Mouse (Mus musculus): ENCODE measurements at regions not wholly inside any gene's neighbourhood (a gene's known extent, or its start where the extent isn't known, plus 50 kb on each side); places are given as distances from the start of the nearest gene placed in this dataset.

DNA sequence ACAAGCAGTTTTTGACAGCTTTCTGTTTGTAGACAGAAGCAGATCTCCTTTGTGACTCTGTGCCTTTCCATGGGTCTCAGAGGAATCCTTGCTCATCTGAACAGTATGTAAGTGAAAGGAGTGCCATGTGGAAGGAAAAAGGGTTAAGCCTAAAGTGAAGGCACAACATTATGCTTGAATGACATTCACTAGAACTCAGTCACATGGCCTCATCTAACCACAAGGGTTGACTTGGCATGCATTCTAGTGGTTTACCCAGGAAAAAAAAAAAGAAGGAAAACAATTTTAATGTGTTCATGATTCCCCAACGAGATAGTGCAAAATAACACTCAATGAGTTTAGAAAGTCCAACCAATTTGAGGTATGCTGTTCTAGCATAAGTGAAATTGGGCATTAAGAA is 414.6 kb downstream of the Adgrl2 start:
- no peak for DNase-seq (ENCODE audit: low spot score in 2 of 2)
- intact Hi-C loops (cut with DNase I) = no loop called here

DNA sequence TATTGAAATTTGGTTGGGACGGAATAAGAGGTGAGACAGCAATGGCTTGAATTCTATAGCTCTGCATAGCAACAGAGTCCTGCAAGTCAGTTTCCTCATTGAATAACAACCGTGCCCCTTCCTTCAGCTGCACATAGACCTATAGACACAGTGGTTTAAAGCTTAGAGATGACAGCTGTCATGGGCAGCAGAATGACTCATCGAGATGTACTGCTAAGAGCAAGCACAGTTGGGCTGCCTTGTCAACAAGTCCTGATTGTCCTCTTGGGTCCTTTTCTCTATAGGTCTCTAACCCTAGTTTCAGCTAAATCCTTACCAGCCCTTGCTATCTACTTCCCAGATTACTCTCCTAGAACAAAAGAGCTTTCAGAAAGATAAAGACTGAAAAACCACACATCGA is 417.9 kb downstream of the Adgrl2 start:
- intact Hi-C loops (cut with DNase I) = no loop called here
- DNase-seq (ENCODE audit: low spot score in 2 of 2) = no peak

DNA sequence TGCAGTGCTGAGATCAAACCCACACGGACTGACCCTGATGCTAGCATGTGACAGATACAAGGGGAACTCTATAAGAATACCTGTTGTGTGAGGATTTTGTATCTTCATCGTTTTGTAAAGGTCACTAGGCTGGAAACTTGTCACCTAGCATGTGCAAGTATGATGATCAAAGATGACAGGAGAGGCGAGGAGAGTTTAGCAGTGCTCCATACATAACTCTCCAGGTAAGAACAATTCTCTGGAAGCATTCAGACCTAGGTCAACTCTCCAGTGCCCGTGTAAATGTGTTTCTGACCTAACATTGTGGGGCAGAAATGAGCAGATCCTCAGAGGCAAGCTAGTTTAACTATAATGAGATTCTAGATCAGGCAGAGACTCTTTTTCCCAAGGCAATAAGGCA is 425.6 kb downstream of the Adgrl2 start:
- no peak for DNase-seq (ENCODE audit: low spot score in 2 of 2)
- intact Hi-C loops (cut with DNase I) = no loop called here

DNA sequence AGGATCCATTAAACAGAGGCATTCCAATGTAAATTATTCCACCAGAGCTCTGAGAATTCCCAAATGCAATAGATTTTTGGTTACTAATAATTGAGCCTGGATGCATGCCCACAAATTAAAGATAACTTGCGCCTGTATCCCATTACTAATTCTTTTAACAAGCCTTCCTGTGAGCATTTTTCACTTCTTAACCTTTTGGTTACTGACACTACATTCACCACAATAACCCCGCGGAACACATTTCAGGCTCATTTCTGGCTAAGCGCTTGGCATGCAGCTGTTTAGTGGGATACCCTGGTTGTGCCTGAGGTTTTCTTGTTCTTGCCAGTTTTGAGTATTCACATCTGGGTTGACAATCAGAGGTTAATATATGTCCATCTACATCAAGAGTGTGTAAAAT is 429.1 kb downstream of the Adgrl2 start:
- DNase-seq (ENCODE audit: low spot score in 2 of 2) = no peak
- intact Hi-C loops (cut with DNase I) = no loop called here

DNA sequence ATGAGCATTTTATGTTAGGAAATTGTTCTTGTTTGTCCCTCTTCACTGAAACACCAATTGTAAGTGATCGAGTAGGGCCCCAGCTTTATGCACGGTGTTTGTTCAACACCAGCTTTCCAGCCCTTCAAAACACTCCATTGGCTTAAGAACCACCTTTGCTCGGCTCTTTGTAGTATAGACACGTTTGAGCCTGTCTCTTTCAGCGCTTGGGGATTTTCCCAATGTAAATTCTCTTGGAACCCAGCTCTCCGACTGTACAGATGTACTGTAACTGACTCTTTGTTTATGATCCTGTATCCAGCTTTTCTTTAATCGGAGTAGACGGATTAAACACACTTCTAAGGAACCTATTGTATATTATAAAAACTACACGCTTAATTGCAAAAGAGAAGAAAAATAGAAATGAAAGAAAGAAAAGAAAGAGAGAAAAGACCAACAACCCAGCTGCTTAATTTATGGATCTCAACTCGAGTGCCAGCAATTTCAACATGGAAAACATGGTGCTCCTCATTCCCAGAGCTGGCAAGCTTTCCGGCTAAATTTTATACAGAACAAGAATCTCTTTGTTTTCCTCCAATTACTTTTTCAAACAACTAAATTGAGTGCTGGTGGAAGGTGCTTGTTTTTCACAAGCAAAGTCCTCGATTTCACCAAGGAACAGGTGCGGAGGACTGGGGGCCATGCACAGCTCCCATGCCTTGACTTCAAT is 430.4 kb downstream of the Adgrl2 start:
- intact Hi-C loops (cut with DNase I) = no loop called here
- no peak for DNase-seq (ENCODE audit: low spot score in 2 of 2)

DNA sequence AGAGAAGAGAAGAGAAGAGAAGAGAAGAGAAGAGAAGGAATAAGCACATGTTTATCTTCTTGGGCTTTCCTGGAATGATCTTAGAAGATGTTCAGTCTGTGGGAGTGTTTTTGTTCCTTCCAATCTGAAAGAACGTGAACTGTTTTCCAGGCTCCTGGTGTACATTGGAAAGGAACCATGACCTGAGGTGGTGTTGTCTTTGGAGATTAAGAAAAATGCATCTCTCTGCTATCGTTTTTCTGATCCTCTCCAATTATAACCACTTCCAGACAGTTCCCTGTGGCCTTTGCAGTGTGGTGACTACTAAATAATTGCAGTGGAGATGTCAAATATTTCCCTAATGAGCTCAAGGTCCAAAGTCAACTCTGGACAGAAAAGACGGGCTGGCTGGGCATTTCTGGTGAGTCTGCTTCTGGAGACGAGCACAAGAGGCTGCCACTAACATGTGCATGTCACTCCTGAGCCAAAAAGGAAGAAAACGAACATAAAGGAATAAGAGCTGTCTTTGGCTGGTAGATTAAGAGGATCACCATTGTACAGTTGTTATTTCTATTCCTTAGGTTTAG is 431.7 kb downstream of the Adgrl2 start:
- intact Hi-C loops (cut with DNase I) = no loop called here
- DNase-seq (ENCODE audit: low spot score in 2 of 2) = no peak

DNA sequence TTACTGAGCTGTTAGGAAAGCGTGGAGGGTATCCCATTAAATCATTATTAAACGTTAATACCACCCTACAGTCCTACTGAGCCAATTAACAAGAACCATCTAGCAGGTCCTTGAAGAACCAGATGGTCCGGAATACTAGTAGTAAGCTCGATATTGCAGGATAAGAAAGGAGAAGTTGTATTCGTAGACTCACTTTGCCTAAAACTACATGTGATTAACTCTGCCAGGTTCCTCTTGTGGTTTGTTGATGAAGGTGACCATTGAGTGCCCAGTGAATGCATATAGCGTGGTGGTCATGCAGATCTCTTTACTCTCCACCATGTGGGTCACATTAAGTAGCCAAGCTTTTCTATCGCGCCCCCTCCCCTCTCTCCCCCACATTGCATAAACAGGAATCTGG is 435.0 kb downstream of the Adgrl2 start:
- no peak for DNase-seq (ENCODE audit: low spot score in 2 of 2)
- intact Hi-C loops (cut with DNase I) = no loop called here

DNA sequence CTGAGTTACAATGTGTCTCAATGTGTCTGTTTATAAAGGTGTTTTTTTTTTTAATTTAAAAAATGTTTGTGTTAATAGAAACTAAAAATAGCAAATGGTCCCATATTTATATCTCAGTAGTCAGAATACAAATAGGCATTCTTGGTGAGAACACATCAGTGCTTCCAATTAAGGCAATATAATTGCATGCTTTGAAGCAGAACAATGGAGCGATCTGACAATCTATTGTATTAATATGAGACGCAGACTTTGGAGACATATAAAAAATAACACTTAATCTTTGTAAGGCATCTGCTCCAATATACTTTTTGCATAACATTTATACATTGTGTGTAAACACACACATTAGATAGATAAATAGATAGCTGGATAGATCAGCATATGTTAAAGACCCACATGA is 439.6 kb downstream of the Adgrl2 start:
- DNase-seq (ENCODE audit: low spot score in 2 of 2) = no peak
- intact Hi-C loops (cut with DNase I) = no loop called here

DNA sequence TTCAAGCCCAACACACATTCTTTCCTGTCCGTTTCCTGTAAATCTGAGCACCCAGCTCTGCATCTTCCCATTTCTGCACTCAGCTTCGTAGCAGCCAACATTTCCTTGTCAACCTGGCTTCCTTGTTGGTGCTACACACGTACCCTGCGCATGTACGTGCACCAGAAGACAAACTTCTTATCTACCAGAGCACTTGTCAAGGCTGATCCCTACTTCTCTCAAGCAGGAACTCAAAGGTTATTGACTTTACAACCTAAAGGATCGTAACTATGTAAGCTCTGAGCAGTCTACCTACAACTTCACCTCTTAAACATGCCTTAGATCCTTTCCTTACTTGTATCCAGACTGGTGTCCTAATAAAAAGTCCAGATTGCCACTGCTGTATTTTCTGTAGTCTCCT is 445.4 kb downstream of the Adgrl2 start:
- intact Hi-C loops (cut with DNase I) = no loop called here
- no peak for DNase-seq (ENCODE audit: low spot score in 2 of 2)

DNA sequence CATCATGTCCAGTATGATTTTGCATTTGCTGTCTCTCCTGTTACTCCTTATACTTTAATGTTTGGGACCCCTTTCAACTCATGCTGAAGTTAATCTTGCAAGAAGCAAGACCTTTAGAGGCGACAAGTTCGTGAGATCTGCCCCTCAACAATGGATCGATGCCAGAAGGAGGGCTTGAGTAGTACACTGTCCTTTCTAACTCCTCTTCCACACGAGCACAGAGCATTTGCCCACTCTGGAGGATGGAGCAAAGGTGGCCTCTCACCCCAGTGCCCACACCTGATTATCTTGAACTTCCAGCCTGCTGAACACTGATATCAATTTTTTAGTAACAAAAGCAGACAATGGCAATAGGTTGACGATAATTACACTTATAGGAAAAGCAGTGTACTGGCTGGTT is 448.1 kb downstream of the Adgrl2 start:
- intact Hi-C loops (cut with DNase I) = no loop called here

DNA sequence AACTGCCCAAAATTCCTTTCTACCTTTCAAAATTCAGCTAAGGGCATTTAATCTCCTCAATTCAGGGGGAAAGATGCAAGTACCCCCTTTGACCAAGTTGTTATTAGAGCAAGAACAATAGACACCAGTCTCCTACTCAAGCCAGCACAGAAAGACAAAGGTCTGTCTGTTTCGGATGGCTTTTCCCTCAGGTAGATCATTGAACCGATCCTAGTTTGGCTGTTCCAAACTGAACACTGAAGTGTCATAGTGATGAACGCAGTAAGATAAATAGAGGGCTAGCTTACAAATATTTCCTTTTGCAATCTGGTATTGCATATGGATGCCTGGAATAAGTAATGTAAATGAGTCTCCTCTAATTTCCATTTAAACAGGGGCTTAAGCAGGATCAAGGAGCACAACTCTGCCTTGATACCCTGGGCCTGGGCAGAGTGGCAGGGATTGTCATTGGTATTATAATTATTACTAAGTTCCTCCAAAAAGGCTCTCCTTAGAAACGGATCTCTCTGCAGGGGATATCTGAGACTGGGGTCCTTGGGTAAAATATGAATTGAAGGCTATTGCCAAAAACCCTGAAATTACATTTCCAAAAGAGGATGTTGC is 452.6 kb downstream of the Adgrl2 start:
- no peak for DNase-seq (ENCODE audit: low spot score in 2 of 2)
- intact Hi-C loops (cut with DNase I) = no loop called here

More for the DNA sequence above, 448.1 kb downstream of the Adgrl2 start:
- no peak for DNase-seq (ENCODE audit: low spot score in 2 of 2)

DNA sequence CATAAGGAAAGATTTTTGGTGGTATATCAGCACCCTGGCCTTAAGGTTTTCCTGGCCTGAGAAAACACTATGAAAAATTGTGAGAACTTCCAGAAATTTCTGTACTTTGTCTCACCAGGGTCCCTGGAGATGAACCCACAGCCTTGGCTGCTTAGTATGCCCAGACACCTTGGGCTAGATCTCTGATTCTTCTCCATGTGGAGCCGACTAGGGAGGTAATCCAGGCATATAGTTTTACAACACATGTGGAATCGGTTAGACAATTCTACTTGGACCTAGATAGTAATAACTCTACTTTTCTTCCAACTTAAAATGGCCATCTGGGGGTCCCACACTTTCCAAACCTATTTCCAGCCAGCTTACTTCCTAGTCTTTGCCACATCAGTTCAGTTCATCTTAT is 460.5 kb downstream of the Adgrl2 start:
- no peak for DNase-seq (ENCODE audit: low spot score in 2 of 2)
- intact Hi-C loops (cut with DNase I) = no loop called here

DNA sequence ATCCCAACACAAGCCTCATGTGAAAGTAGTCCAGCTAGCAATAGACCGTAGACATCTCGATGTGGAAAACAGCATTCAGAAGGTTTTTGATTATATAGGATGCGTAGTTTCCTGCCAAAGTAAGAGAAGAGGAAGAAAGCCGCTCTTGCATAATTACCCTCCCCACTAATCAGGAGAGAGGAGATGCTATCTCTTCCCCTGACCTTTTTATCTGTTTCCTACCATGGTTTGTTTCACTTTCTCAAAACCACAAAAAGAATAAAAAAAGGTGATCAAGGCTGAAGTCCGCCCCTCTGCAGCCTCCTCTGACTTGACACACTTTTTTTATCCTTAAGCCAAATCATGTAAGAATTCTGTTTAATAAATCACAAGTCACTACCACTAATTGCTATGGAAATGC is 480.0 kb downstream of the Adgrl2 start:
- intact Hi-C loops (cut with DNase I) = no loop called here

DNA sequence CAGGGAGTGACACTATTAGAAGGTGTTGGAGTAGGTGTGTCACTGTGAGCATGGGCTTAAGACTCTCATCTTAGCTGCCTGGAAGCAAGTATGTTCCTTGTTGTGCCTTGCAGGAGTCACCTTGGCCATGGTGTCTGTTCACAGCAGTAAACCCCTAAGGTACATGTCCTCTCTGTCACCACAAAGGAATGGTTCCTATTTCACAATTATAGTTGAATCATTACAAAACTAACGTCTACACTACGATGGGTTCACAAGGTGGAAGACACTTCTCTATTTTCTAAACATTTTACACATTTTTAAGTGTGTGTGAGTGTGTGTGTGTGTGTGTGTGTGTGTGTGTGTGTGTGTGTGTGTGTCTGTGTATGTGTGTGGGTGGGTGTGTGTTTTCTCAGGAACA is 485.4 kb downstream of the Adgrl2 start:
- no peak for DNase-seq (ENCODE audit: low spot score in 2 of 2)
- intact Hi-C loops (cut with DNase I) = no loop called here

More for the DNA sequence above, 480.0 kb downstream of the Adgrl2 start:
- DNase-seq (ENCODE audit: low spot score in 2 of 2) = no peak

DNA sequence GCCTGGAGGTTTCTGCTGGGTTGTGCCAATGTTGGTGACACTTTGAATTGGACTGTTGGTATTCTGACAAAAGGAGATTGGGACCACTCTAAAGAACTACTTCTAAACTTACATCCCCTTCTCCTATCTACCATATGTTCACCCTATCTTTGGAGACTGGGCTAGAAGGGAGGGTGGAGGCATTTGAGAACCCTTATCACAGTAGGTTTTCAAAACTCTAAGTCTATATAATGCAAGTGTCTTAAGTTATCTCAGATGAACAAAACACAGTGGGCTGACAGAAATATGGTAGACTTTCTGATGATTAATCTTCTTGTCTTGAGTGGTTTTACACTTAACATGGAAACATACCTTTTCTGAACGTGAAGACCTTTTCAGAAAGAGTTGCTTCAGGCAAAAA is 486.9 kb downstream of the Adgrl2 start:
- intact Hi-C loops (cut with DNase I) = no loop called here
- DNase-seq (ENCODE audit: low spot score in 2 of 2) = no peak

DNA sequence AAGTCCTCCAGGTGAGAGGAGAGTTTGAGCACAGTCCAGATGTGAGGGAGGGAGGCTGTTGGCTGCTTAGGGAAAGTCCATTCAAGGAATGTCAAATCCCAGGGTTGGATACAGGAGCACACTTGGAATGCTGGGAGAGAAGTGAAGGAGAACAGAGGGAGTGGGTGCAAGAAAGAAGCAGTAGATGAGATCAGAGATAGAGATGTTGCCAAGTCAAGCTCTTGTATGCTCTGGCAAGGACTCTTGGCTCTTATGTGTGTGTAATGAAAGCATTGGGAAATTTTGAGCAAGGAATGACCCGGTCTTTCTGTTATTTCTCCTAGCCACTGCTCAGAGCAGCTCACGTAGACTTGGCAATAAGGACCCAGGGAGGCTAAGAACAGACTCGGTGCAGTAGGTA is 488.6 kb downstream of the Adgrl2 start:
- no peak for DNase-seq (ENCODE audit: low spot score in 2 of 2)
- intact Hi-C loops (cut with DNase I) = no loop called here

DNA sequence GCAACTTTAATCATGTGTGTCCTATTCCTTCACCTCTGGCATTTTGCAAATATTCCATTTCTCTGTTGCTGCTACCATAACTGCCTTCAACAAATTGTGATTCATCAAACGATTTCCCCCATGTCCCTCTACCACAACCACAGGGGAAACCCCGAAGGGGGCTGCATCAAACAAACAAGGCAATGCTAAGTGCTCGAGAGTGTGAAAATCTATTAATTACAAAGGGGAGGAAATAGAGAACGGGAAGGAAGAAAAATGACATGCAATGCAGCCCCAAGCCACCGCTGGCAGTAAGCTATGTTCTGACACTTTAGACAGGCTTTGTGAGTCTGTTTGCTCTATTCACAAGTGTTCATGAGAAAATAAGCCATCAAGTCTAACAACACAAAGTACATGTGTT is 493.7 kb downstream of the Adgrl2 start:
- intact Hi-C loops (cut with DNase I) = no loop called here
- DNase-seq (ENCODE audit: low spot score in 2 of 2) = no peak

DNA sequence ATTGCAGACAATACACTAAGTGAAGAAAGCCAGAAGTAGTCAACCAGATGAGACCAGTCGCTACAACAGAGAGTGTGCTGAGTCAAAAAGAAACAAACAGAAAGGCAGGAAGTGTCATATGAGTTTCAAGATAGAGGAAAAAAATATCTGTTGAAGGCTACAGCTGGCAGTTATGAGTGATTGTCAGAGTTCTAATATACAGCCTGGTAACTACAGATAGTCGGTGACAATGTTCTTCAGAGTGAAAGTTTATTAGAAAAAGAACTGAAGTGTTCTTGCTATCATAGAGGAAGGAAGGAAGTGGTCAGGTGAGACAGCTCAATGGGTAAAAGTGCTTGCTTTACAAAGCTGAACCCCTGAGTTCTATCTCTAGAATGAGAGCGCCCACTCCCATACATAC is 499.1 kb downstream of the Adgrl2 start:
- intact Hi-C loops (cut with DNase I) = no loop called here
- no peak for DNase-seq (ENCODE audit: low spot score in 2 of 2)

DNA sequence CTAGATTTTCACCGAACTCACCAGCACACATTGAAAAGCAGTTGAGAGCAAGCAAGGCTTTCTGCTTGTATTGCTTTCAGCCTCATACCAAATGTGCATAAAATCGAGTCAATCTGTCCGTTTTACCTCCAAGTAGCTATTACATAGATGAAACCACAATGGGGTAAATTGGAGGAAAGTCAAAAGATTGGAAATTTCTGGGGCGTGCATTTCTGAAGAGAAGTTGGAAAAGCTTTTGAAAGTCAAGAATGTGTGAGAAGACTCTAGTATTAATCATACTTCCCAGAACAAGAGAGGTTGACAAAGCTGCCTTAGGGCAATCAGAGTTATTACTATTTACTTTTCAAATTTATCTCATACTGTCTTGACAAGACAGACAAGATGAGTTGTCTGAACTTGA is 501.2 kb downstream of the Adgrl2 start:
- DNase-seq (ENCODE audit: low spot score in 2 of 2) = no peak
- intact Hi-C loops (cut with DNase I) = no loop called here

DNA sequence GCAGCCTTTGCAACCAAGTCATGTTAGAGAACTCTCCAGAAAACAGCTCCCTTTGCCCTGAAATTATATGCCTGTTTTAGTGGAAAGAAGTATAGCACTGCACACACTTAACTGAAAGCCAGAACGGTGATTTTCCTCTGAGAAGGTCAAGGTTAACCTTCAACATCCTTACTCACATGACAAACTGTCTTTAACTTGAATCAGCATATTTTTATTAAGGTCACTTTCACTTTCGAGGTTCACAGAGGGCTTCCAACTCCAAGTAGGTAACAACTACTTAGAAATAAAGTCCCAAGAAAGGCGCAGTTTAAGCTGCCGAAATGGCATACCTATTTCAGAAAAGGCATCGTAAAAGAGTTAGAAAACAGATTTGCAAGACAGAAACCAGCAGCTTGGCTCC is 502.4 kb downstream of the Adgrl2 start:
- no peak for DNase-seq (ENCODE audit: low spot score in 2 of 2)
- intact Hi-C loops (cut with DNase I) = no loop called here

DNA sequence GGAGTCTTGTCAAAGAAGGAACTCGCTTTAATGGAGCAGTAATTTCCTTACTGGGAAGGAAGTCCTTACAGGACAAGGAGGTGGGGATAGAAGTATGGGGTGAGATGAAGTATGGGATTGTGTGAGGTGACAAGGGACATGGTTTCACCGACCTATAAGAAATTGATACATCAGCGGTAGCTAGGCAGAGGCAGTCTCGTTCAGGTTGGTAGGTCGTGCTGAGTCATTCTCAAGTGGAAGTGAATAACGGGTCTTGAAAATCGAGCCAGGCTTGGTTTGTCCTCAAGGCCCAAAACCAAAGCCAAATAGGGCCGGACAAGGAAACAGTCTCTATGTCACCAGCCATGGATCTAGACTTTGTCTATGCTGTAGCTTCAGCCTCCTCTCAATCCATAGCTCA is 514.5 kb downstream of the Adgrl2 start:
- intact Hi-C loops (cut with DNase I) = no loop called here
- no peak for DNase-seq (ENCODE audit: low spot score in 2 of 2)

Data from left cerebral cortex, postnatal 36 days (tissue).